Mouse (Mus musculus) liver, adult 2 months (tissue): ENCODE data around the gene Cpb1. TPM values are rescaled to one million over a fixed set of nuclear protein-coding genes. Genes with fewer than 3 reads are reported as not detected.

Experiments
- DNase-seq: peaks from one replicate; pipeline ENCODE4 v3.0.0-alpha.2; 2011; ENCODE audit warnings: low read depth, low spot score; ENCODE audit errors: extremely low read depth
- H3K27ac ChIP-seq: fragments of 200-500 bp; replicated peaks from 2 replicates; pipeline ENCODE4 v1.5.1; 2012; ENCODE audit warnings: low read depth, mild to moderate bottlenecking, control low read depth, inconsistent platforms, low read length; ENCODE audit not compliant: insufficient read depth
- H3K27me3 ChIP-seq: fragments of 200-500 bp; 2 replicates; pipeline ENCODE4 v1.6.1; 2012; ENCODE audit warnings: mild to moderate bottlenecking, moderate library complexity, low read length, inconsistent platforms; ENCODE audit not compliant: control insufficient read depth, insufficient read depth
- H3K36me3 ChIP-seq: fragments of 200-500 bp; 2 replicates; pipeline ENCODE4 v1.6.1; 2012; ENCODE audit warnings: low read length, inconsistent platforms; ENCODE audit not compliant: control insufficient read depth, insufficient read depth
- H3K4me1 ChIP-seq: fragments of 200-500 bp; 2 replicates; pipeline ENCODE4 v1.6.1; 2011; ENCODE audit warnings: low read length; ENCODE audit not compliant: control insufficient read depth, insufficient read depth
- H3K4me3 ChIP-seq: fragments of 200-500 bp; 2 replicates; pipeline ENCODE4 v1.5.1; 2011; ENCODE audit warnings: low read depth, mild to moderate bottlenecking, control low read depth, low read length, moderate library complexity; ENCODE audit not compliant: insufficient read depth
- H3K79me2 ChIP-seq: fragments of 200-500 bp; 2 replicates; pipeline ENCODE4 v1.6.1; 2012; ENCODE audit warnings: inconsistent platforms, mild to moderate bottlenecking, low read length, moderate library complexity; ENCODE audit not compliant: control insufficient read depth, insufficient read depth
- H3K9ac ChIP-seq: fragments of 200-500 bp; 2 replicates; pipeline ENCODE4 v1.6.1; 2012; ENCODE audit warnings: low read depth, mild to moderate bottlenecking, control low read depth, inconsistent platforms, low read length
- CTCF ChIP-seq: fragments of 200-500 bp; IDR thresholded peaks from 2 replicates; pipeline ENCODE4 v1.5.1; 2011; ENCODE audit warnings: low read depth, low read length, control low read depth
- POLR2A ChIP-seq: fragments of 200-500 bp; IDR thresholded peaks from 2 replicates; pipeline ENCODE4 v1.6.1; 2011; ENCODE audit warnings: low read length, control low read depth; ENCODE audit not compliant: insufficient read depth; ENCODE audit errors: extremely low read depth
- WGBS: fragments of 180-500 bp; shearing (Covaris S2); methylation state at CpG from one replicate; pipeline ENCODE4 v1.1.7; 2018; 5-methylcytosine and 5-hydroxymethylcytosine counted together
- polyA plus RNA-seq: library from polyadenylated mRNA; depleted of rRNA; stranded (reverse); fragments of >200 nt; gene quantifications from 2 replicates; pipeline ENCODE4 v1.2.3, GENCODE M21; 2012
- total RNA-seq: library from RNA; depleted of rRNA; stranded (reverse); fragments of >200 nt; gene quantifications from 2 replicates; pipeline ENCODE4 v1.2.3, GENCODE M21; 2014

The Cpb1 gene
- total and polyA plus RNA-seq, 2 experiments, result 76.8 TPM; not detected in 1

DNA sequence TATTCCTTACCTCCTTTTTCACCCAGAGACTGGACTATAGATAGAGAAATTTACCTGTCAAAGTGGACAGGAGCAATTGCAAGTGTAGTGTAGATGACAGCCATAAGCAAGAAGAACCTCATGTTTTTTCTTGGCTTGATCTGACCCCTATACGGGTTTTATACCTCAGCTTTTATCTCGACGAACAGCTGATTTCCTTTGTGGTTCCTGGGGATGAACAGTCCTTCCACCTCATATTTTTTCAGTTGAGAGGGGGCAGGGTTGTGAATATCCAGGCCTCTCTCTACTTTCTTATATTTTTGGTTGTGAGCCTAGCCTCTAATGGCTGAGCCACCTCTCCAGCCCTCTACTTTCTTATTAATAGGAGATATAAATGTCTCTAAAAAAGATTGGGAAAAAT lies 33.5 kb downstream of the Cpb1 start, which contains the start of gene Cpa3:
TSS of gene Cpa3 (minus strand) at position 132 of the 400 bp plus-strand sequence.
- DNase-seq, result no peak
- H3K4me1 ChIP-seq, result no peaks in the 10 kb centered on the region
- TF ChIP-seq CTCF (no peak), POLR2A (no peak)
- 68% methylated on average over 3 of the region's 3 CpGs for WGBS
- H3K9ac ChIP-seq, result no peak within 1 kb of the TSS
- no peaks in the 10 kb centered on the region for H3K36me3 ChIP-seq
- H3K79me2 ChIP-seq, result no peaks in the 10 kb centered on the region
- H3K27ac ChIP-seq, result no peak within 1 kb of the TSS
- H3K4me3 ChIP-seq, result no peak within 1 kb of the TSS
- no peaks in the 10 kb centered on the region for H3K27me3 ChIP-seq

DNA sequence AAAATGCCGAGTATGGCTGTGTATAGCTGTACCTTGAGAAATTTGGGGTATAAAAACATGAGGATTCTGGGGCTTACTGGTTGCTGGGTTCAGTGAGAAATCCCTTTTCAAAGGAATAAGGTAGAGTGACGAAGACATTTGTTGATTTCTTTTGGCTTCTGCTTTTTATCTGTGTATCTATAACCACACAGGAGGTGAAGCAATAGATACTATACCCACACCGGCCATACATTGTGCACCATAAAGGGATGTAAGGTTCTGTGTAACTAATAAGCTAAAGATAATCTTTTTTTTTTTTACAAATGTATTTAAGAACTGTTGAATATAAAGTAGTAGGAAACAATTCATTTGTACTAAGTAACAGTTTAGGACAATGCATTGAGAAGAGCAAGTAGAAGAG lies 35.8 kb downstream of the Cpb1 start:
- no peak for DNase-seq
- Histone ChIP-seq H3K36me3 (no peaks in the 10 kb centered on the region), H3K27me3 (no peaks in the 10 kb centered on the region), H3K27ac (no peak overlapping the region), H3K4me1 (no peaks in the 10 kb centered on the region), H3K9ac (no peak overlapping the region), H3K4me3 (no peak overlapping the region), H3K79me2 (no peaks in the 10 kb centered on the region)
- 75% methylated on average over 3 of the region's 3 CpGs for WGBS
- no peak for TF ChIP-seq POLR2A
- no peak for TF ChIP-seq CTCF

DNA sequence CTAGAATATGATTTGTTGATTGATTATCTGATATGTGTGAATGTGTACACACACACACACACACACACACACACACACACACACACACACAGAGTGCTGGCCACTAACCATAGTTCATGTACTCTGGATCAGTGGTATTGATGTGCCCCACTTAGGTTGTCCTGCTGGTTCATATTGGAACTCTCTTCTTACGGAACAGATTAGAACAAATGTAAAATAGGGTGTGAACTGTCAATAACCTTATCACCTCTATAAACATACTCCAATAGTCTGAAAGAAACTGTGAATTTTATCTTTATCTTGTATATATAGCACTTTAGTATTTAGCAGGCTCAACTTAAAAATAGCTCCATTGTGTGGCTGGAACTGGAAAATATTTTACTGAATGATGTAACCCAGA lies 38.6 kb downstream of the Cpb1 start:
- Histone ChIP-seq H3K36me3 (no peaks in the 10 kb centered on the region), H3K79me2 (no peaks in the 10 kb centered on the region), H3K27ac (no peak overlapping the region), H3K9ac (no peak overlapping the region), H3K4me1 (no peaks in the 10 kb centered on the region), H3K27me3 (no peaks in the 10 kb centered on the region), H3K4me3 (no peak overlapping the region)
- 17% methylated on average over 1 of the region's 1 CpGs for WGBS
- TF ChIP-seq POLR2A, result no peak
- TF ChIP-seq CTCF, result no peak
- no peak for DNase-seq

DNA sequence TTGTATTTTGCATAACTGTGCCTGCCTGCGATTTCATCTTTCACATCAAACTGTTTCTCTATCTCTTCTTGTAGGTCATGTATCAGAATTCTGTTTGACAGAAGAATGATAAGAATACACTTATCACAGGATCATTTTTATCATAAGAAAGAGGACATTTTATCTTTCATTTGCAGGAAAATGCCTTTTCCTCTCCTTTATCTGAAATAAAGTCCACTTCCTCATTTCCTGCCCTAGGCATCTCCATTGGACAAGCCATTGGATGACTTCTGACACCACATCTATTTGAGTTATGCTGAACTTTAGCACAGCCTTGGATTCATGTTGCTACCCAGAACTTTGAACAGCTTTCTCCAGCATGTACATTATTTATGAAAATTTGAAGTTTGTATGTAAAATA lies 46.5 kb downstream of the Cpb1 start:
- Histone ChIP-seq H3K36me3 (no peaks in the 10 kb centered on the region), H3K79me2 (no peaks in the 10 kb centered on the region), H3K4me3 (no peak overlapping the region), H3K27me3 (no peaks in the 10 kb centered on the region), H3K27ac (no peak overlapping the region), H3K9ac (no peak overlapping the region), H3K4me1 (no peaks in the 10 kb centered on the region)
- 73% methylated on average over 1 of the region's 1 CpGs for WGBS
- TF ChIP-seq CTCF, result no peak
- no peak for TF ChIP-seq POLR2A
- no peak for DNase-seq

DNA sequence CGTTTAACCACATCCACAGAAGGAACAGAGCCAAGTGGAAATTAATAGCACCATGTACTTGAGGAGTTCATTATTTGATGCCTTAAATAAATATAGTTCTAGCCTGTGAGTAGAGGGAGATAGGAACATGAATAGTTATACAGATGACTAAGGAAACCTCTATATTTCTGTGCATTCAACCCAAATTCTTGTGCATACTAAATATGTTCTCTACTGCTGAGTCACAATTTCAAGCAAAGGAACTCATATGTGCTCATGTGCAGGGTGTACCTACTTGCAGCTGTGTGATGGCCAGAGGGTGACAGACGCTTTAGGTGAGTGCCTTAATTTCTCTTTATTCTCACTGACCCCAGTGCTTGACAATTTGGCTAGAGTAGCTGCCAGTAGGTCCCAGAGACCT lies 50.1 kb downstream of the Cpb1 start:
- Histone ChIP-seq H3K36me3 (no peaks in the 10 kb centered on the region), H3K4me3 (no peak overlapping the region), H3K27ac (no peak overlapping the region), H3K27me3 (no peaks in the 10 kb centered on the region), H3K9ac (no peak overlapping the region), H3K79me2 (no peaks in the 10 kb centered on the region), H3K4me1 (no peaks in the 10 kb centered on the region)
- WGBS, result 71% methylated on average over 2 of the region's 2 CpGs
- TF ChIP-seq POLR2A, result no peak
- no peak for TF ChIP-seq CTCF
- no peak for DNase-seq

DNA sequence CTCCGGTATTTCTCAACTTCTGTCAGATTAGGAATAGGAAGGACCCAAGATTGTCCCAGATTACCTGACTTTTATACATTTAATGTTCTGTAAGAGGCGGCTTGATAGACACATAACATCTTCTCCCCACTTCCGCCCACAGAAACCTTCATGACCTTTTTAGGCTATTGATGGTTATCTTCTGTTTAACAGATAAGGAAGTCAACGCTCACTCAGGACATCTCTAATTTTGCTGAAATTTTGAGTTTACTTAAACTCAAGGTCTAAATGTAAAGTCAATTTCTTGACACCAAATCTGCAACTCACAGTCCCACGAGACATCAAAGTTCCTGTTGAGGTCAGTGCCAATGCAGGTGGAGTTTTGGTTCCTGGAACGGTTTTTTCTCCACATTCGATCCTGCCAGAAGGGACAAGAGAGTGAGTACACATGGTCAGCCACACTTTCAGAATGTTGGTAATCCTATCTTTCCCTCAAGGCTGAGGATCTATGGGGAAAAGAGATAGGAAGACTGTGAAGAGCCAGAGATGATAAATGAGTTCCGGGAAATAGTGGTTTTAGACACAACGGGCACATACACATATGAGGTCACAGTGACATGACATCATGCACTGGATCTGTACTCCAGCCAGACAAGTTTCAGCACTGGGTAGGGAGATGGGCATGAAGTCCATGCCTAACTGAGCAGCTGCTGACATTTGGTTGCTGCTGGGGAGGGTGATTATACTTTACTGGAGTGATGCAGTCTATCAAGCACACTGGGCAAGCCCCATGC lies 52.4 kb downstream of the Cpb1 start:
- no peak for DNase-seq

More for the DNA sequence above, 52.4 kb downstream of the Cpb1 start:
- Histone ChIP-seq H3K27ac (no peak overlapping the region), H3K36me3 (no peaks in the 10 kb centered on the region), H3K9ac (no peak overlapping the region), H3K27me3 (no peaks in the 10 kb centered on the region), H3K4me3 (no peak overlapping the region), H3K79me2 (no peaks in the 10 kb centered on the region), H3K4me1 (no peaks in the 10 kb centered on the region)
- WGBS, result 65% methylated on average over 9 of the region's 9 CpGs
- TF ChIP-seq POLR2A (no peak), CTCF (no peak)
